Mouse (Mus musculus) ovary, adult 2 months (tissue): Measurements from ENCODE around the gene Vmn1r198. TPM values are rescaled to one million over a fixed set of nuclear protein-coding genes. Genes with fewer than 3 reads are reported as not detected.

ENCODE experiments used
- polyA plus RNA-seq: library from polyadenylated mRNA; depleted of rRNA; stranded (reverse); fragments of >200 nt; gene quantifications from 2 replicates; pipeline ENCODE4 v1.2.3, GENCODE M21; 2012; rRNA removed

Vmn1r198 gene
- not detected in 2 replicates for polyA plus RNA-seq

DNA sequence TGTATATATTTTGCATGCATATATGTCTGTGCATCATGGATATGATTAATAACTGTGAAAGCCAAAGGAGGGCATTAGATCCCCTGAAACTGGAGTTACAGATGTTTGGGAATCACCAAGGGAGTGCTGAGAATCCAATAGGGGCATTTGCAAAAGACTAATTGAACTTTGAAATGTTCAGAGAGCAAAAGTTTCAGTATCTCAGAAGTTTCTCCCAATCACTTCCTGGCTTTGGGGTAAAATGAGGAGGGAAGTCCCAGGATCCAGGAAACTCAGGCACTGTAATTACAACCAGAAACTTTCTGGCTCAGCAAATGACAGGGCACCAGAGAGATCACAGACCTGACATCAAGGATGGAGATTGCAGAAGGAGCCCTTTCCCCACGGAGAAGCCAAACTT, at the start of gene Vmn1r198:
Gene Vmn1r198 (plus strand): TSS at position 301 of the 400 bp plus-strand sequence.

DNA sequence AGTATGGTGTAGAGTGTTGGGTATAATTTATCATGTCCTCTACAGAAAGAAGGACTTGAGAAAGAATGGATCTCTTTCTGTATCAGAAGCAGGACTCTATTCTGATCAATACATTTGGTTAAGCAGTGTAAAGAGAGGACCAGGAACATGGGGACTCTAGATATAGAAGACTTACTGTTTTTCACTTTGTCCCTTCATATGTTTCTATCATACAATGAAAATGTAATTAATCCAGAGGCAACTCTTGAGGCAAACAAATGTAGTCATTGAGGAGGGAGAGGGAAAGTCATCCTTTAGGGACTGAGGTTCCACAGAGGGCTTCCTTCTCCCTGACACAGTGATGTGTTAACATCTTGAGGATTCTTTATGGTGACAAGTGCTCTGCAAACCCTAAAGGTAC, 25.9 kb upstream of the Vmn1r198 start, which contains the start of gene Vmn1r197:
Gene Vmn1r197 (plus strand): TSS at position 301 of the 400 bp plus-strand sequence.

DNA sequence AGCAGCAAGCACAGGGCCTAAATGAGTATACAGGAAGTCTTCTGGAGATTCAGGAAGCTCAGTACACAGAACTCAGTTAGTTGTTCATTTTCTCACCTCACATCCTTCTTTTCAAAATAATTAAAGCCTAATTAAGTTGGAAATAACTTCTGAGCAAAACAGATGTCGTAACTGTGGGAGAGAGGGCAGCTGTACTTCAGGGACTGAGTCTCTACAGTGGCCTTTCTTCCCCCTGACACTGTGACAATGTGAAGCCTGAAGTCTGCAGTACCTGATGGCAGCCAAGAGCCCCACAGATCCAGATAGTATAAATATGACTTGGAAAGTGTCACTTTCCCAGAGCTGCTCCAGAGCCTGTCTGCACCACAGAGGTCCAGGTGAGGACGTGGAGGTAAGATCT, 29.4 kb downstream of the Vmn1r198 start, which contains the start of gene Vmn1r199:
Gene Vmn1r199 (plus strand): TSS at position 301 of the 400 bp plus-strand sequence.

DNA sequence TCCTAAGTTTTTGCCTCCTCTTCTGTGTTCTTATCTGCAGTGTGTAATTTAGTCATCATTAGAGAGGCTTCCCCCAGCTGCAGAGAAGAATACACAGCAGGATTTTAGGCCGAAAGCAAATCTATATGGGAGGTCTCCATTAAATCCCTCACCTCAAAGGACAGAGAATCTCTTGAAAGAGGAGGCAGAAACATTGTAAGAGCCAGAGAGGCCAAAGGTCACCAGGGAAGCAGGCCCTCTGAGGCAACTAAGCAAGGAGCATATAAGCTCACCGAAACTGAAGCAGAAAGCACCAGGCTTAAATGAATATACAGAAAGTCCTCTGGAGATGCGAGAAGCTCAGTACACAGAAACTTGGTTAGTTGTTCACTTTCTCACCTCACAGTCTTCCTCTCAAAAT, 39.9 kb downstream of the Vmn1r198 start, which contains the start of gene Vmn1r200:
Gene Vmn1r200 (plus strand): TSS at position 301 of the 400 bp plus-strand sequence.

Other genes with a start within 250 kb of the Vmn1r198 start
- not detected in 2 replicates for gene Vmn1r189, start 244.5 kb upstream of the Vmn1r198 start, polyA plus RNA-seq
- not detected in 2 replicates for gene Vmn1r191, start 166.4 kb upstream of the Vmn1r198 start, polyA plus RNA-seq
- not detected in 2 replicates for gene Vmn1r192, start 159.2 kb upstream of the Vmn1r198 start, polyA plus RNA-seq
- gene Vmn1r193, start 127.2 kb upstream of the Vmn1r198 start, polyA plus RNA-seq, result not detected in 2 replicates
- not detected in 2 replicates for gene Vmn1r194, start 106.1 kb upstream of the Vmn1r198 start, polyA plus RNA-seq
- not detected in 2 replicates for gene Vmn1r195, start 79.8 kb upstream of the Vmn1r198 start, polyA plus RNA-seq
- gene Vmn1r196, start 60.4 kb upstream of the Vmn1r198 start, polyA plus RNA-seq, result not detected in 2 replicates
- gene Vmn1r197, start 25.8 kb upstream of the Vmn1r198 start, polyA plus RNA-seq, result not detected in 2 replicates
- not detected in 2 replicates for gene Vmn1r199, start 29.5 kb downstream of the Vmn1r198 start, polyA plus RNA-seq
- gene Vmn1r200, start 40.0 kb downstream of the Vmn1r198 start, polyA plus RNA-seq, result not detected in 2 replicates
- gene Vmn1r201, start 121.6 kb downstream of the Vmn1r198 start, polyA plus RNA-seq, result not detected in 2 replicates
- not detected in 2 replicates for gene Vmn1r202, start 155.0 kb downstream of the Vmn1r198 start, polyA plus RNA-seq
- gene Vmn1r203, start 167.8 kb downstream of the Vmn1r198 start, polyA plus RNA-seq, result not detected in 2 replicates
- gene Vmn1r204, start 202.8 kb downstream of the Vmn1r198 start, polyA plus RNA-seq, result not detected in 2 replicates
- not detected in 2 replicates for gene Vmn1r205, start 242.6 kb downstream of the Vmn1r198 start, polyA plus RNA-seq